Mouse (Mus musculus) gastrocnemius, postnatal 25 days (tissue): ENCODE measurements around the gene Pdgfc. TPM values are rescaled to one million over a fixed set of nuclear protein-coding genes. Genes with fewer than 3 reads are reported as not detected.
"Not testable (repeated sequence)": the region's sequence is repeated elsewhere in the genome, so short reads cannot be mapped to it uniquely, and the experiment has no call there.

Experiments
- DNase-seq: peaks from one replicate; pipeline ENCODE4 v3.0.0; 2022
- total RNA-seq, 2 experiments: library from RNA; stranded (reverse); gene quantifications; 1 replicate in 1 of 2; 2 replicates in 1 of 2; pipeline ENCODE4 v1.2.3; 2021

Pdgfc gene
- total RNA-seq, 2 experiments from 2014 or later: 2.0 to 2.2 TPM

DNA sequence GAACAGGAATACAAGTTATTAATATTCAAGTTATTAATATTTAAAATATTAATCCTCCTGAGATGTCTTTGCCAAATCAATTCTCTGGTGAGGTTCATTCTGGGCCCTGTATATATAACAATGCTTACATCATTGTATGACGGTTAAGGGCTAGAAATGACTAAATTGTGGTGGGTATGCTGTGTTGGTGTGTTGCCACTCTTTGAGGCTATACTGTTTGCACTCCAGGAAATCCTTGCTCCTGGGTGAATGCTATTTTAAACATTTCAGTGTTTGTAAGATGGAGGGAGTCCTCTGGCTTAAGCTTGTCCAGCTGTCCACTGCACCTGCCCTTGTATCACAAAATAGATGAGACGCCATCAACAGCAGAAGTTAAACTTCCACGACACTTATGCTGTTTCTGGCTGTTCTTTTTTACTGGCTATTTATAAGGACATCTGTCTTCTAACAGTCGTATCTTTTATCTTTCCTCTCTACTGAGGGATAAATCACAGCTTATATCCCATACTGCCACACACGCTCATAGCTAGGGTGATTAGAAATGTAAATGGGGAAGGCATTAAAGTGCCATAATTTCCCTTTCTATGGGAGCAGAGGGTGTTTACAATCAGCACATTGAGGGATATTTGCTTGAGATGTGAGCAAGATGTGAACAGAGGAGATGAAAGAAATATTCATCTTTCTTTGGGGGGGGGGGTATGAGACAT is 9.3 kb downstream of the Pdgfc start:
- DNase-seq: no peak

DNA sequence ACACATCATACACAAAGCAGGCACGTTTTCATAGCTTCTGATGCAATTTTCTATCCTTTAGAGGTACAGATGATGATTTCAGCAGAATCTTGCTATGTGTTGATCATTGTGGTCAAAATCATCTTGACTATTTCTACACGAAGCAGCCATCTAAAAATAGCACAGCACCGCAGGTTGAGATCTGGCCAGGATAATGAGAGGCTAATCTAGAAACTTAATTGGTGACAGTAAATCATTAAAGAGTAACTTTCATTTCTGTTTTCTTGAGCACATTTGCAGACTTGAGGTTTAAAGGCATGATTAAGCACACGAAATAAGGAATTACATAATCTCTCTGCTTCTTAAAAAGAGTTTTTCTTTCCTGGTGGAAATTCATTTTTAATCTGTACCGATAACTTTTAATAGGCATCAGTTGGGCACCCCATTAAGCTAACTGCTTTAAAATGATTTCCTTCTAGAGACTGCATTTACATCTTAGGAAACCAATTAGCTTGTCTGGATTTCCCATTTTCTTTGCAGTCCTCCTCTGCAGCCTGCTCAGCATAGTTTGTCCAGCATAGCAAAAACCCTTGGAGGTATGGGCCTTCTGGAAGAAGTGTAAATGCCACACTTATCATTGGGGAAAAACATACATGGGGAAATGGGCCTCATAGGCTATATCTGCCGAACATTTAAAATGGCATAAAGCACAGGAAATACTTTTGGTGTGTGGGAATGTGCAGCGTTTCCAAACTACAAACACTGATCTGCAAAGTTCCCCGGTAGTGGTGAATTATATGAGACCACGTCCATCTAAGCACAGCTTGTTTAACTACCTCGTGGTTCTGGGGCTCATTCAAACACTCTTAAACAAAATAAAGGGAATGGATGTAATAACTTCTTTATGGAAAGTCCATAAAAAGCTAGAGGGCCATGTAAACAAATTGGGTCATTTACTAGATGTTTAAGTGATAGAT is 10.7 kb downstream of the Pdgfc start:
- DNase-seq: no peak

DNA sequence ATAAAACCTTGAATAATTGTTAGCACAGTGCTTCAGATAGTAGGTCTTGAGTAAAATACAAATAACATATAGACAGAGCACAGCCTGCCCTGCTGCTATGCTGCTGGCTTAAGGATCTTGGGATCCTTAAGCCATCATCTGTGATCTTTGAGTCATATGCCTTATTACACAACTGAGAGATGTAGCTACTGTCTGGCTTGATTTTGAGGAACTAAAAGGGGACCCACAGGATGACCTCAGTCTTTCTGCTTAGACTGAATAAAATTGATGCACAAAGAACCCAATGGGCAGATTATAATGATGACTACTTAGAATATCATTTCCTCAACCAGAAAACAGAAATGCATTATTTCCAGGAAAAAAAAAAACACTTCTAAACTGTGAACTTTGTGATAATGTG is 15.3 kb downstream of the Pdgfc start:
- DNase-seq: no peak

DNA sequence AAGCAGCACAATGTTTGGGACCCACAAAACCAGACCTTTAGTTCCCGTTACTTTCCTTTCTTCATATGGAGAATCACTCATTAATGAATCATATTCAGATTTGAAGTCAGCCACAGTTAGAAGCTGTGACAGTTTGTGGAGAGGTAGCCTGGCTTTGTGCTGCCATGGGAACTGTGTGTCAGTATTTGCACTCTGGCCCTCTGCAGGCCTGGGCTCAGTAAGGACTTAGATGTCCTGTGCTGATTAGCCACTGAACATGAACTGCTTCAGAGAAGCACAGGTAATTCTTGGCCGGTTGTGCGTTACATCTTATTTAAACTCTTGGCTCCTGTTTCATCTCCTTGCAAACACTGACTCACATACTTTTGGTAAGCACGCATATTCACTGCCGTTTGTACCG is 16.2 kb downstream of the Pdgfc start:
- DNase-seq: no peak

DNA sequence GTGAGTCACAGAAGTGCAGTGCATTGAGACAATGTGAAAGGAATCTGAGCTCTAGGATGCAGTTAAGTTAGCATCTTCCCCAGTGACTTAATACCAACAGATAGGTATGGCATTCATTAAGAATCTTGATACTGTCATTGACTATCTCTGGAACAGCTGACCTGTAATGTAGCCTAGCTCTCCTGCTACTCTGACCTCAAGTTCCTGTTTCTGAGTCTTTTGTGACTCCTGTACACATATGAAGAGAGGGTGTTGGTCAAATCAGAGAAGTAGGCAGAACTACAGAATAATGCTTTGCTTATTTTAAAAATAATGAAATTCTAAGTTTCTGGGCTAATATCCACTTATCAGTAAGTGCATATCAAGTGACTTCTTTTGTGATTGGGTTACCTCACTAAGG is 17.9 kb downstream of the Pdgfc start:
- DNase-seq: no peak

DNA sequence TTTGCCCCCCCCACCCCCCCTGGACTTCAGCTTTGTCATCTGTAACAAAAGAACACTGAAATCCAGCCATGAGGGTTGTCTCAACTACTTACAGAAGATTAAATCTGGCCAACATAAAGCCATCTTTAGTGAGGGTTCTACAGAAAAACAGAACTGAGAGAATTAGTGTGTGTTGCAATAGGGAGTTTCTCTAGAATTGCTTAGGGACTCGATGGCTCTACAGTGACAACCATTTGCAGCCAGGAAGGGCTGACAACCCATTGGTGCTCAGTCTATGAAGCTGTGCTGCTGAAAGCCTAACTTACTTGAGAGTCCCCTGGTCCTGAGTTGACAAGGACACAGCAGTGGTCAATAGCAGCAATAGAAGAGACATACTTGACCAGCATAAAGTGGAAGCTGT is 21.5 kb downstream of the Pdgfc start:
- no peak for DNase-seq

DNA sequence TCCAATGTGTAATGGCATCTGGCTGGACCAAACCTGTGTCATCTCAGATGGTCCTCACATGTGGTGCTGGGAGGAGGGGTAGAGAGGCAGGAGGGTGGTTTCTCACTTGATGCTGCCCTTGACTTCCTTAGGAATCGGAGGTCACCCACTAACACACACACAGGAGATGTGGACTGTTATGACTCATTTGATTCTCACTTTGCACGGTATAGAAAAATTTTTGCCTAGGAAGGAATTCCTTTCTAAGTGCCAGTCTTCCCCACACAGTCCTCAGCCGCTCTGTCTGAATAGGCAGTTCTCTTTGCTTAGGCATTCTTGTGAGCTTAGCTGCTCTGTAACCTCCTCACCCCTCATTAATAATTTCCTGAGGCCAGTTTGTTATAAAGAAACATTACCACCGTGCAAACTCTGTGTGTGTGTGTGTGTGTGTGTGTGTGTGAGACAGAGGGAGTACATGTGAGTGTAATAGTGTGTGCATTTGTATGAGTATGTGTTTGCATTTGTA is 22.4 kb downstream of the Pdgfc start:
- DNase-seq: no peak

DNA sequence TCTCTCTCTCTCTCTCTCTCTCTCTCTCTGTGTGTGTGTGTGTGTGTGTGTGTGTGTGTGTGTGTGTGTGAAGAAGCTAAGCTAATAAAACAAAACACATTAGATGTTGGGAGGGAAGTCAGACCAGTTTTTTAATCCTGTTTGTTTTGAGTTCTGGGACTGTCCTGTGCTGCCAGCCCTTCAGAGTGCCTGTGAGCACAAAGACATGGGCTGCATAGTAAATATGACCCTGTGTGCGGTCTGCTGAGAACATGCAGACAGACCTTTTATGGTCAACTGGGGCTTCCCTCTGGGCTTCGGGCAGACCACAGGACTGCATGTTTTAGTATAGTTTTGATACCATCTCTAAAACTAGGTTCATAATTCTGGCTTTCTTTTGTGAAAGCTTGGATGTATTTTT is 32.3 kb downstream of the Pdgfc start:
- DNase-seq: no peak

DNA sequence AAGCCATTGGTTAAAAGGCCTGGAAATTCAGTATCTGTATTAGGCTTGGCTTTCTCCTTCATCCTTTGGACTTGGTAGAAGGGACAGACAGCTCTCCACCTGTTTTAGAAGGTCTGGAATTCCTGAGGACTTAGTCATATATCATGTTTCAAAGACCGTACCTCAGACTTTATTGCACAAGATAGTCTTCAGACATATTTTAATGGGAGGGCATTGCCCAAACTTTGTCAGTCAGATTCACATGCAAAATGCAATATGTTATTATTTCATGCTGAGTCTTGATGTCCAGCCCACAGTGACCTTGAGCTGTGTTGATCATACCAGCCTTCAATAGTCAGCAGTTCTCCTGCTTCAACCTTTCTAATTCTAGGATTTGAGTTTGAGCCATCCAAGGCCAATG is 64.9 kb downstream of the Pdgfc start:
- no peak for DNase-seq

DNA sequence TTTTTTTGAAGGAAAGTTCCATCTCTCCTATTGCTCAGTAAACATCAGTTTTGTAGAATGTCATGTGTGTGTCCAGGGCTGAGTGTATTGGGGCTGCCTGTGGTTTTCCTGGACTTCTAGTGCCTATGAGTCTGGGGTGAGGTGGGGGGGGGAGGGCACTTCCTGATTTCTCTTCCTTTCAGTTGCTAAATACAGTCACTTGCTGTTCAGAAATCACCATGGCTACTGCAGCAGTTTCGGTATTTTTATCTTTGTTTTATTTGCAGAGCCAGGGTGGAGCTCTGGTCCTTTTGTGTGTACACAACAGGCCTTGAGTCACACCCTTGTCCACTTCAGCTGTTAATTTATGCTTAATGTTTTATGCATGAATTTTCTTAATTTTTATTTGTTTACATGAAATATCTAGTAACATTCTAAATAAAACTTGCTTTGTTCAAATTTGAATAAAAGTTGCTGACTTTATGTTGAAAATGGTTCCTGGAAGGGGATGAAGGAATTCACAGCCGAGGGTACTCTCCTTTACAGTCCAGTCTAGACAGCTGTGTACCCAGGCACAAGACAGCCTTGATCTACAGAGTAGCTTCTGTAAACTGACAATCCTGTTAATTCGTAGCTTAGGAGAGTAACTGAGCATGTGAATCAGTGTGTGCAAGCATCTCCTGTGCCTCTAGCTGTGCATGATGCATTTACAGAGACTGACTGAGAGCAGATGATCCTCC is 66.1 kb downstream of the Pdgfc start:
- peak; percentile 5 for DNase-seq

DNA sequence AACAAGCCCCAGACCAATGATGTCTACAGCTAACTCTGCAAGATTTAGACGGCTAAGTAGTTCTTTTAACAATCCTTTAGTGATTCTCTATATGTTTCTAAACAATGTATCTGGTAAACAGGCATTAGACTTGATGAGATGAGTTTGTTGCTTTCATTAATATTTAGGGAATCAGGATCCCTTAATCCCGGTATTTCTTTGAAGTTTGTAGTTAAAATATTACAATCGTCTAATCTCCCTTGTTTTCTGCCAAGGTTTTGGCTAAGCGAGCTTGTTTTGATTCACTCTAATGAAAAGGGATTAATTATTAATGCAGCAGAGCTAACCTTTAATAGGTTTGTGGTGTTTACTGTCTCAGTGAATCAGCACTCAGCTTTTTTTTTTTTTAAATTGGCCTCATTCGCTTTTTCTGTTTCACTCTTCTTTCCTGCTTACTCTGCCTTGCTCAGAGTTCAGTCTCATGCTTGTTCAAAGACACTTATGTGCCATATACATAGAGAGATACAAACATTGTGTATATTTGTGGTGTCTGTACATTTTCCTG is 66.7 kb downstream of the Pdgfc start:
- DNase-seq: no peak

DNA sequence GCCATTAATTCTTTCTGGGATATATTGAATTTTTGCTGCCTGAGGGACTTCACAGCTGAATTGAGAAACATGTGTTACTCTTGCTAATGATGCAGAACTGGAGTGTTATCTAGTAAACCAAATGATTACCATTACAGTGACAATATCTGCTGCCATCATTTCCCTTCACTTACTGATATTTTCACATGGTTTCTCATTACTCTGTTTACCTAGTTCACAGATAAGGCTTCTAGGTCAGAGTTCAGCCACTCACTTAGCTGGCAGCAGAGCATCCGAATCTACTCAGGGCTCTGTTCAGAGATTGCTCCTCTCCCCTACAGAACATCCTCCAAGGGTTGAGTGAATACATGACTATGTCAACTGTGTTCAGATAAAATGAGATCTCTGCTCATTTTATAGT is 71.3 kb downstream of the Pdgfc start:
- DNase-seq: no peak

DNA sequence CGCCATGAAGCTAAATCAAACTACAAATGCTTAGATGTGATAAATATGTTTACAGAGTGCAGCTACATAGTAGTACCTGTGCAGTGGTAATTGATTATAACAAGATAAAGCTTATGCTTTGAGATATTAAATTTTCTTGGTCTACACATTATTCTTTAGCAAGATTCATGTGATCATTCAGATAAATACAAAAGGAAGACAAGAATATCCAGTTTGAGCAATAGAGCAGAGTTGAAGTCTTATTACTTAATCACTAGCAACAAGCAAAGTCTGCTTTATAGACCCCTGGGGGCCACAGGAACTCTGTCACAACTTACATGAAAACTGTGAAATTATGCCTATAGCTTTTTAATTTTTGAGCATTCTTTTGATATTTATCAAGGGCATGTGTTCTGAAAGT is 74.8 kb downstream of the Pdgfc start:
- no peak for DNase-seq

DNA sequence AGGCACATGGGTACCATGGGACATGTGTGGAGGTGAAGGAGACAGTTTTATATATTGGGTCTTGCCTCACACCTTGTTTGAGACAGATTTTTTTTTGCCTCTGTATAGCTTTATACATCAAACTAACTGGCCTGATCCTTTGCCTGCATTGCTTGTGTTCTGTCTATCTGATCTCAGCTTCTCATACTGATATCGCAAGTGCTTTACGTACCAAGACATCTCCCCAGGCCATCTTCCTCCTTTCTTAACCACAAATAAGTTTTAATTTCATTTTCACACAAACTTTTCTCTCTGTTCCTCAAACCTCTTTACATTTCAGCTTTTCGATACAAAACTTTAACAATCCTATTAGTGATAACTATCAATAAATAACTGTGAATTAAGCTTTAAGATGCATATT is 76.7 kb downstream of the Pdgfc start:
- DNase-seq: no peak

DNA sequence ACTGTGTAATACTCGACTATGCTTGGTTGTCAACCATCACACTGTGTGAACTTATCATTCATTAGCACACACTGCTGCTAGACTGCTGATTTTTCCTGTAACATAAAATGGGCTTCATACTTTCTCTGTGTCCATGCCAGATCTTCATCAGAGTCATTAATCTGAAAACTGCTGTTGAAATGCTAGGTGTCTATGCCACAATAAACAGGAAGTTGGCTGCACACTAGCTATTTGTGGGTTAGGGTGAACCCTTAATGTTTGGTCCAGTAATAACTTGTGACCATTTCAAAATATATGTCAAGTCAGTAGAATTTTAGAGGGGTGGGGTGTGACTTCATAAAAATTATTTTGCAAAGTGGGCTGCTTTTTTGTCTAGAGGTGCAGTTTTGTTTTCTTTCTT is 84.4 kb downstream of the Pdgfc start:
- no peak for DNase-seq

DNA sequence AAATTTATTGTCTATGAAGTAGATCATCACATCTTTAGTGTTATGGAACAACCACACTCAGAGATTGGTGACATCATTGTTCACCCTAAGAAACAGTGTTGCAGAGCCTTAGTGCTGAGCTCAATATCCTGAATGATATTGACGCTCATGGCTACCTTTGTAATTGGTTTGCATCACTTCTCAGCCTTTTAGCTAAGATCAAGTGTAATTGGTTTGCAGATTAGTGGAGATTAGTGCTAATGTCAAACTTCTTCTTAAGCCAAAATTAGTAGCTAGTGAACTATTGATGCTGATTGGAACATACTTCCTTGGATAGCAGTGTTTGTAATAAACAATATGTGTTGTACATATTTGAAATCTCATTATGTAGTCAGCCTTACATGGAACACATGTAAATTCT is 85.5 kb downstream of the Pdgfc start:
- DNase-seq: no peak

DNA sequence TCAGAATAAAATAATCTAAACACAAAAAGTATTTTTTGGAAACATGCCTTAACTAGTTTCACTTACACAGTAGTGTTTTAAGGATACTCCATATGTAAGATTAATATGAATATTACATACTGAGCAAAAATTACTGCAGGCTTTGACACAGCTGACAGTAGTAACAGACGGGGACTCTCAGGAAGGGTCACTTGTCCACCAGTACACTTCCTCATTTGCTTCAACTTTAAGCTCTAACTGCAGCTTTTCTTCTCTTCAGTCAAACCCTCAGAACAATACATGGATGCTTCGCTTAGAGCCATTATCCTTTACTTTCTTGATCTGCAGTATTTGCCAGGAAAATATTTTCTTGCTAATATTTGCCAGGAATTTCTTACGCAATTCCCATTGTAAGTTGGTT is 87.2 kb downstream of the Pdgfc start:
- DNase-seq: no peak

DNA sequence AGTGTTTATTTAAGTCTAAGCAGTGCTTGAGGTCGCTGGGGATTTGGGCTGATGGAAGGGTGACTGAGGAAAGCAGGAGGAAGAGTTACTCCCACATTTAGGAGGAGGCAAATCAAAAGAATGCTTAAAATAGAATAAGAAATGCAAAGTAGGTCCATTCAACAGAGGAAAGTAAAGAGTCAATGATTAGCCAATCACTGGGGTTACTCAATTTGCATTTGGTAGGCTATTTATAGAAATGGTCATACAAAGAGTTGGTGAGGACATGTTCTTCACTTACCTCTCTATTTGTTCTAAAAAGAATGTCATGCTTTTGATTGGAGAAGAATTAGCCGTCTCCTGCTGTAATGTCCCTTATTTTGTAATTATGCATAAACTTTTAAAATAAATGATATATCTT is 90.8 kb downstream of the Pdgfc start:
- no peak for DNase-seq

DNA sequence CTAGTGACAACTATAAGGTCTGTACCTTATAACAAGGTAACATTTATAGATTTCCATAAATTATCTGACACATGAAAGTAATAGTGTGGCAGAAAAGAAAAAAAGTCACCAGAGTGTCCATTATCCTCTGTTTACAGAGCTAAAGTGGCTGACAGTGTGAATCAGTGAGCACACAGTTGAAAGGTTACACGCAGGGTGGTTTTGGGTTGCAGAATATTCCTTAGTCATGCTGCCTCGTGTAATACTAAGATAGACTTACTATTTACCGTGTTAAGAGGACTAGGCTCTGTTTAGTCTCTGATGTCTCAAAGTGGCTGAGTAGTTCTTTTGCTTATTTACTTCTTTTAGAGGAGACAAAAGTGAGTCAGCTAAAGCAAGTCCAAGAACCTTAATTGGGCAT is 100.8 kb downstream of the Pdgfc start:
- DNase-seq: no peak

DNA sequence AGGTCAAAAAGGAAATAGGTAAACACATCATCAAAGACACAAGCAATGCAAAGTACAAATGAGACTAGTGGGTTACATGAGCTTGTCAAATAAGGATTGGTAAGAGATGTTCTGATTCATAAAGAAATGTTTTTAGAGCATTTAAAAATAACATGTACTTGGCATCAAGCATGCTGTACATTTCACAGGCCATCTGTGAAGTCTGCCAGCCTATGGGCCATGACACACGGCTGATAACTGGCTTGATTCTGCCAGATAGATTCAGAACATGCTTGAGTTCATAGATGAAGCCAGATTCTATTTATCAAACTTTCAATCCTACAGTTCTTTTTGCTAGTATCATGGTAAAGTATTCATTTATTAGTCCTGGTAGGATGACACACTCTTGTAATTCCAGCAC is 101.8 kb downstream of the Pdgfc start:
- not testable (repeated sequence) for DNase-seq

DNA sequence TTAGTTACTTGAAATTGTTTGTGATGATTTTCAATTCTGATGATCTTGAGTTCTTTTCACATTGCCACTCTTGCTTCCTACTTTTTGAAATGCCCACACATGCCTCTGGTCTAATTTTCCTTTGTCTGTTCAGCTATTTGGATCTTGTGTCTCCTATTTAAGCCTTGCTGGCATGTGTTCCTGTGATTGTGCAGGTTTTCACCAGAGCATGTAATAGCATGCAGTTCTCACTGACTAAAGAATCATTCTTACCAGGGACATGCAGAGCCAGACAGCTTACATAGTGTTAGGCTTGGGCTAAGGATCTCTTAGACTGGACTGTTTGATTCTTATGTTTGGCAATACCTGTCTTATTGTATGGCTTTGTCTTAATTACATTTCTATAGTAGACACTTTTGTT is 107.5 kb downstream of the Pdgfc start:
- DNase-seq: no peak

DNA sequence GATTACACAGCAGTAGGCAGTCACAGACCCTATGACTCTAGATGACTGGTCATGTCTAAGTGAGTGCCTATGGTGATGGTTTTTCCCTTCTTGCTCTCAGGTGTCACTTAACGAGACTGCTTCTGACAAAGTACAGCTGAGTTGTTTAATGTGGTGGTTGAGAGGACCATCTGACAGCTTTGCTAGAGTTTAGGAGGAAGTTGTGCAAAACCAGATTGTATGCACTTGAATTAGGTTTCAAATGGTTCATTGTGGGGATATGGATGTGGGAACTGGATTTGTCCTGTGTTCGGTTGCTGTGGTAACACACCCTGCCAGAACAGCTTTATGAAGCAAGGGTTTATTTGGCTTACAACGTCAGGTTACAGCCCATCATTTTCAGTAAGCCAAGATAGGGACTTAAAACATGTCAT is 112.9 kb downstream of the Pdgfc start:
- DNase-seq: no peak

DNA sequence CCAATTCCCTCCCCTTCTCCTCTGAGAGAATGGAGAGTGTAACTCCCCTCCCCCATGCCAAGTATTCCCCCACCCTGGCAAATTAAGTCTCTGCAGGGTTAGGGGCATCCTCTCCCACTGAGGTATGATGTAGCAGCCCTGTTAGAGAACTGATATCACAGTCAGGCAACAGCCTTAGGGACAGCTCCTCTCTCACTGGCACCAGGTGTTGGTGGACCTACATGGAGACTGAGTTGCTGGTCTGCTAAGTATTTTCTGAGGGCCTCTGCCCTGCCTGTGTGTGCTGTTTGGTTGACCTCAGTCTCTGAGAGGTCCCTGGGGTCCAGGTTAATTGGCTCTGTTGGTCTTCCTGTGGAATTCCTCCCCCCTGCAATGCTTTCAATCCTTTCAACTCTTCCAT is 114.0 kb downstream of the Pdgfc start:
- DNase-seq: no peak
